Mouse (Mus musculus): ENCODE measurements around the gene Ilf2.
A peak's percentile ranks its signal among the peaks of the same experiment; 100 is the strongest.

The Ilf2 gene

GRCm38 (mm10) chr3:90462579-90462978 is 13.3 kb upstream of the Ilf2 start:
- no peak for DNase-seq (ENCODE audit: low read depth, low spot score)

- no peak for DNase-seq (ENCODE audit: low read depth, low spot score)
Measured at GRCm38 (mm10) chr3:90464552-90465080, 11.3 kb upstream of the Ilf2 start.

GRCm38 (mm10) chr3:90465081-90465685 is 10.7 kb upstream of the Ilf2 start:
- no peak for DNase-seq (ENCODE audit: low read depth, low spot score)

- peak; percentile 63 for DNase-seq (ENCODE audit: low read depth, low spot score)
Measured at GRCm38 (mm10) chr3:90465686-90466310, 10.1 kb upstream of the Ilf2 start, which contains the start of gene Npr1. Gene Npr1 (minus strand): TSS chr3:90465866.

- peak; percentile 76 for DNase-seq (ENCODE audit: low read depth, low spot score)
Measured at GRCm38 (mm10) chr3:90466311-90466766, 9.6 kb upstream of the Ilf2 start.

GRCm38 (mm10) chr3:90467618-90468300 is 8.2 kb upstream of the Ilf2 start:
- DNase-seq (ENCODE audit: low read depth, low spot score), result peak; percentile 59

GRCm38 (mm10) chr3:90472213-90472612 is 3.7 kb upstream of the Ilf2 start:
- peak; percentile 80 for DNase-seq (ENCODE audit: low read depth, low spot score)

- DNase-seq (ENCODE audit: low read depth, low spot score), result peak; percentile 37
Measured at GRCm38 (mm10) chr3:90475151-90475830, 635 bp upstream of the Ilf2 start.

- DNase-seq (ENCODE audit: low read depth, low spot score), result no peak
Measured at GRCm38 (mm10) chr3:90486998-90487397, 11.1 kb downstream of the Ilf2 start.

GRCm38 (mm10) chr3:90488576-90488975 is 12.7 kb downstream of the Ilf2 start:
- no peak for DNase-seq (ENCODE audit: low read depth, low spot score)

GRCm38 (mm10) chr3:90490696-90491256 is 14.8 kb downstream of the Ilf2 start, which contains the start of gene Snapin:
Gene Snapin (minus strand): TSS chr3:90491033.
- peak; percentile 95 for DNase-seq (ENCODE audit: low read depth, low spot score)

- DNase-seq (ENCODE audit: low read depth, low spot score), result peak; percentile 63
Measured at GRCm38 (mm10) chr3:90491350-90491749, 15.4 kb downstream of the Ilf2 start.

GRCm38 (mm10) chr3:90493831-90494540 is 18.1 kb downstream of the Ilf2 start:
- DNase-seq (ENCODE audit: low read depth, low spot score), result no peak

GRCm38 (mm10) chr3:90495850-90496525 is 20.1 kb downstream of the Ilf2 start:
- DNase-seq (ENCODE audit: low read depth, low spot score), result no peak

GRCm38 (mm10) chr3:90497597-90497996 is 21.7 kb downstream of the Ilf2 start:
- no peak for DNase-seq (ENCODE audit: low read depth, low spot score)

GRCm38 (mm10) chr3:90503444-90503843 is 27.5 kb downstream of the Ilf2 start:
- no peak for DNase-seq (ENCODE audit: low read depth, low spot score)

- DNase-seq (ENCODE audit: low read depth, low spot score), result no peak
Measured at GRCm38 (mm10) chr3:90505216-90505615, 29.3 kb downstream of the Ilf2 start.

- DNase-seq (ENCODE audit: low read depth, low spot score), result no peak
Measured at GRCm38 (mm10) chr3:90506362-90506761, 30.4 kb downstream of the Ilf2 start.

- peak; percentile 24 for DNase-seq (ENCODE audit: low read depth, low spot score)
Measured at GRCm38 (mm10) chr3:90508287-90508949, 32.5 kb downstream of the Ilf2 start.

All from ES-CJ7 (cell line).